Mouse (Mus musculus) midbrain, embryonic 16.5 days (tissue): ENCODE results near the gene Marf1. TPM values are rescaled to one million over a fixed set of nuclear protein-coding genes. Genes with fewer than 3 reads are reported as not detected.
"Not testable (repeated sequence)": the region's sequence is repeated elsewhere in the genome, so short reads cannot be mapped to it uniquely, and the experiment has no call there.

ENCODE experiments used
- ATAC-seq: fragments of 200-750 bp; cut with Nextera tagmentation; 2 replicates; pipeline ENCODE4 v1.8.0; 2017; ENCODE audit warnings: moderate TSS enrichment
- H3K27ac ChIP-seq: fragments of 300-500 bp; sonication (generic); 2 replicates; pipeline ENCODE4 v1.5.1; 2014; ENCODE audit warnings: mild to moderate bottlenecking, low read length, mixed read lengths
- H3K27me3 ChIP-seq: fragments of 300-500 bp; sonication (generic); 2 replicates; pipeline ENCODE4 v1.6.1; 2014; ENCODE audit warnings: low read depth, low read length, mixed read lengths; ENCODE audit not compliant: control insufficient read depth, insufficient read depth
- H3K36me3 ChIP-seq: fragments of 300-500 bp; sonication (generic); 2 replicates; pipeline ENCODE4 v1.6.1; 2014; ENCODE audit warnings: mild to moderate bottlenecking, low read length, moderate library complexity, mixed read lengths; ENCODE audit not compliant: control insufficient read depth, insufficient read depth
- H3K4me1 ChIP-seq: fragments of 300-500 bp; sonication (generic); 2 replicates; pipeline ENCODE4 v1.6.1; 2014; ENCODE audit warnings: mild to moderate bottlenecking, low read length, mixed read lengths; ENCODE audit not compliant: control insufficient read depth, insufficient read depth
- H3K4me2 ChIP-seq: fragments of 300-500 bp; sonication (generic); 2 replicates; pipeline ENCODE4 v1.6.1; 2014; ENCODE audit warnings: mild to moderate bottlenecking, low read length, mixed read lengths
- H3K4me3 ChIP-seq: fragments of 300-500 bp; sonication (generic); 2 replicates; pipeline ENCODE4 v1.5.1; 2014; ENCODE audit warnings: low read depth, mild to moderate bottlenecking, low read length, moderate library complexity, mixed read lengths
- H3K9ac ChIP-seq: fragments of 300-500 bp; sonication (generic); 2 replicates; pipeline ENCODE4 v1.6.1; 2014; ENCODE audit warnings: low read depth, low read length, mixed read lengths
- H3K9me3 ChIP-seq: fragments of 300-500 bp; sonication (generic); replicated peaks from 2 replicates; pipeline ENCODE4 v1.6.1; 2014; ENCODE audit warnings: mild to moderate bottlenecking, low read length, mixed read lengths; ENCODE audit not compliant: control insufficient read depth, poor library complexity, severe bottlenecking
- WGBS: fragments of 180-500 bp; shearing (Covaris S2); extraction: QIAGEN DNeasy Blood & Tissue Kit; methylation state at CpG from one replicate; pipeline ENCODE4 v1.1.7; 2014; 5-methylcytosine and 5-hydroxymethylcytosine counted together
- polyA plus RNA-seq: library from polyadenylated mRNA; unstranded; fragments of >200 nt; fragmentation: Nextera tagmentation; extraction: Ambion mirVana; gene quantifications from 2 replicates; pipeline ENCODE4 v1.2.1, GENCODE M21; 2015

Marf1 gene
- polyA plus RNA-seq, 1 experiment from 2014 or later = 16.0 TPM

DNA sequence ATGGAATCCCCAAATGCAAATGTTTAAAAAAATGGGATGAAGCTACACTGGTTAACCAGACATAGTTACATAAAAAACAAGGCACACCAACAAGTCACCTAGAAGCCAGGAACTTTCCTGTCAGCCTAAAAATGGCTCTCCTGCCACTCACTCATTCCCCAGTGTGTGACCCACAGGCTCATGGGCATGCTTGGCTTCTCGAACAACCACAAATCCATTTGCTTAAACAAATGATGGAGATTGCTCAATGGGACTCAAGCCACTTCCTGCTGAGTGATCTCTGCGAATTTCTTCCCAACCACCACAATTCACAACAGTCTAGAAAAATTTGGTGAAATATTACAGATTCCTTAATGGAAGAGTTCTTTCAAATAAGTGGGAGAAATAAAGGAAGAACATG is 52.2 kb downstream of the Marf1 start:
- Histone ChIP-seq H3K9me3 (no peaks in the 10 kb centered on the region), H3K36me3 (peaks cover 30% of the 10 kb centered on the region), H3K4me3 (no peak overlapping the region), H3K4me1 (no peaks in the 10 kb centered on the region), H3K27ac (no peak overlapping the region), H3K27me3 (no peaks in the 10 kb centered on the region), H3K4me2 (no peak overlapping the region), H3K9ac (no peak overlapping the region)
- no peak for ATAC-seq
- 76% methylated on average over 2 of the region's 2 CpGs for WGBS

DNA sequence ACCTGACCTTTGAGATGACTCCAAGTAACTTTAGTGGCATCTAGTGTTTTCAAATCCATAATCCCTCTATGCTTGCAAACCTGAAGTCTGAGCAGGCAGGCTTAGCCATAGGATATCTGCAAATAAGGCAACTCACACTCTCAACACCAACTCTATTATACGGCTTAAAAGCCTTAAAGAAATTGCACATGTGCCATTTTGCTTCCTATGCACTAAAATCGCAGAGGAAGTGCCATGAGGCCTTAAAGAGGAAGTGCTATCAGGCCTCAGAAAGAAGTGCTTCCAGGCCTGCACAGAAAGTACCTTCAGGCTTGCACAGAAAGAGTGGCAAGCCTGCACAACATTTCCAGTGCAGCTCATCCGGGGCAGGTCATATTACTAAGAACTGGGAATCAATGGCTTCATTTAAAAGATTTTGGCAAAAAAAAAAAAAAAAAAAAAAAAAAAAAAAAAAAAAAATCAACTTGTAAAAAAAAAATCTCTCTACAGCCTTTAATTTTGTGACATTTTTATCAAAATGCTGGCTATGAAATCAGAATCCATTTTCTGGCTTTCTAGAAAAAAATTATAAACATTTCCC is 53.4 kb downstream of the Marf1 start:
- Histone ChIP-seq H3K36me3 (peaks cover 30% of the 10 kb centered on the region), H3K4me1 (no peaks in the 10 kb centered on the region), H3K4me2 (no peak overlapping the region)

DNA sequence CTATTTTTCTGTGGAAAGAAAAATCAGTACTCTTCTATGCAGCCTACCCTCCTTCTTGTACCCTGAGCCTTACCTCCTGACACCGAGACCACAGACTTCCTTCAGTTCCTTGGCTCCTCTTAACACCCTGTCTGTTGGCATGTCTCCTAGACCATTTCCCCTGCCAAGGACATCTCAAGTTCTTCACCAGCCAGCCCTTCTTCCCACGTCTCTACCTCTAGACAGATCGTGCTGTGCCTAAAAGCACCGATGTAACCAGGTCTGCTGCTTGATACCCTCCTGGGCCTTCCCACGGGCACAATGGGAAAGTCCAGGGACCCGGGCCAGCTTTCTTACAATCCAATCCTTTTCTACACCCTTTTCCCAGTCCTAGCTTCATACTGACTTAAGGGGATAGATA is 57.3 kb downstream of the Marf1 start:
- ATAC-seq = no peak
- Histone ChIP-seq H3K9me3 (no peaks in the 10 kb centered on the region), H3K27ac (no peak overlapping the region), H3K27me3 (no peaks in the 10 kb centered on the region), H3K4me3 (no peak overlapping the region), H3K4me2 (no peak overlapping the region), H3K9ac (no peak overlapping the region), H3K36me3 (peaks cover 15% of the 10 kb centered on the region; the same call in 1 of the 2 replicates), H3K4me1 (no peaks in the 10 kb centered on the region)
- WGBS = 88% methylated on average over 6 of the region's 6 CpGs

More for the DNA sequence above, 53.4 kb downstream of the Marf1 start:
- no peak for ATAC-seq
- H3K9ac ChIP-seq = no peak overlapping the region
- H3K27ac ChIP-seq = no peak overlapping the region
- no peaks in the 10 kb centered on the region for H3K27me3 ChIP-seq
- WGBS = 92% methylated on average over 3 of the region's 3 CpGs
- no peaks in the 10 kb centered on the region for H3K9me3 ChIP-seq
- H3K4me3 ChIP-seq = no peak overlapping the region

DNA sequence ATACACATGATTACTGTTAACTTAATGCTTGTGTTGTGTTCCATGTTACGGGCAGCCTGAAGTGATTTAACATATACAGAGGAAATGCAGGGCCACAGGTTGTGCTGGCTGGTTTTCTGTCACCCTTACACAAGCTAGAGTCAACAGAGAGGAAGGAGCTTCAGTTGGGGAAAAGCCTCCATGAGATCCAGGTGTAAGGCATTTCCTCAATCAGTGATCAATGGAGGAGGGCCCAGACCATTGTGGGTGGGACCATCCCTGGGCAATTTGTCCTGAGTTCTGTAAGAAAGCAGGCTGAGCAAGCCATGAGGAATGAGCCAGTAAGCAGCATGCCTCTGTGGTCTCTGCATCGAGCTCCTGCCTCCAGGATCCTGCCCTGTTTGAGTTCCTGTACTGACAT is 71.4 kb downstream of the Marf1 start:
- Histone ChIP-seq H3K27ac (no peak overlapping the region), H3K9me3 (0 out of 2 replicates have a peak, but pooled peaks cover 2% of the 10 kb centered on the region), H3K9ac (no peak overlapping the region), H3K36me3 (peaks cover 20% of the 10 kb centered on the region), H3K4me2 (no peak overlapping the region), H3K4me1 (no peaks in the 10 kb centered on the region), H3K4me3 (no peak overlapping the region), H3K27me3 (no peaks in the 10 kb centered on the region)
- 92% methylated on average over 2 of the region's 2 CpGs for WGBS
- no peak for ATAC-seq

DNA sequence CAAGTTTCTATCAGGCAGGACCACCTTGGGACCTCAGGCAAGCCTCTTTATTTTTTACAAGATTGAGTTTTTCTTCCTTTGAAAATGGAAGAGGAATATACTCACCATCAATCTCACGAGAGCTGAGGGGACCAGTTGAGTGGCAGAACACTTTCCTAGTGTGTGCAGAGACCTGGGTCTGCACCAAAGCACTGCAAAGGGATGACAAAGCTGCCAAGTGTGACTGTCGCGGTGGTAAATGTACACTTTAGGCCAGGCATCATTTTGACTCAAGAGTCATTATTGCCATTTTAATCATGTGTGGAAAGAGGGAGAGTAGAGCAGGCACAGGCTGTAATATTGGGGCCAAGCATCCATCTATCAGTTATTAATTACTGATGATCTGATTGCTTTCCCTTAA is 73.9 kb downstream of the Marf1 start:
- Histone ChIP-seq H3K27ac (no peak overlapping the region), H3K4me2 (no peak overlapping the region), H3K36me3 (peaks cover 11% of the 10 kb centered on the region), H3K4me3 (no peak overlapping the region), H3K4me1 (no peaks in the 10 kb centered on the region), H3K27me3 (no peaks in the 10 kb centered on the region), H3K9me3 (no peaks in the 10 kb centered on the region), H3K9ac (no peak overlapping the region)
- WGBS = 93% methylated on average over 3 of the region's 3 CpGs
- ATAC-seq = no peak

DNA sequence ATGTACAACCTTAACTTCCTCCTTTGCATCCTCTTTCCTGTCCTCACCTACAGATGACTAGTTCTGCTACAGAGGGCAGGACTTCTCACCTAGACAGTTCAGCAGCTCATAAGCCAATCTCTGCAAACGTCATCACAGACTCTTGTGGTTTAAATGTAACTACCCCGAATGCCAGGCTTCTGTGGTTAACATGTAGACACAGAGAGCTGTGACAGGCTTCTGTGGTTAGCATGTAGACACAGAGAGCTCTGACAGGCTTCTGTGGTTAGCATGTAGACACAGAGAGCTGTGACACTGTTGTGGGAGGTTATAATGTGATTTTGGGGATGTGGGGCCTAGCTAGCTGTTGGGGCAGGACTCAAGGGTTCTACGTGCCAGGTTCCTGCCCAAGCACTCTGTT is 74.9 kb downstream of the Marf1 start:
- Histone ChIP-seq H3K27me3 (no peaks in the 10 kb centered on the region), H3K4me3 (no peak overlapping the region), H3K36me3 (0 out of 2 replicates have a peak, but pooled peaks cover 3% of the 10 kb centered on the region), H3K4me1 (no peaks in the 10 kb centered on the region), H3K4me2 (no peak overlapping the region), H3K27ac (no peak overlapping the region), H3K9me3 (no peaks in the 10 kb centered on the region), H3K9ac (no peak overlapping the region)
- ATAC-seq = no peak
- 82% methylated on average over 3 of the region's 3 CpGs for WGBS

DNA sequence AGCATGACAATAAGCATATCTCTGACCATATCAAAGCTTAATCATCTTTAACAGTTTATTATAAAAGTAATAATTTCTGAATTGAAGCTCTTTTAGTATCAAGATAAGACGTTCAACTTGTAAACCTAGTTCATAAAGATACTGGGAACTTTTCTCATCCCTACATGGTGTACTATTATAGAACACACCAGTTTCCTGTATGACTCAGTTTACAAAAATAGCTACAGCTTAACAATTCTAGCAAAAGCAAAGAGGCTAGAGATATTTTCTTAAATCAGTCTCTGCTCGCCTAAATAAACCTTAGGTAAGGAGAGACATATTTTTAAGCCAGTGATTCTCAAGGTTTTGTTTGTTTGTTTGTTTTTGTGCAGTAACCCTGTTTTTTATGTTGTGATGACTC is 80.2 kb downstream of the Marf1 start:
- WGBS = 83% methylated on average over 2 of the region's 2 CpGs
- Histone ChIP-seq H3K27me3 (no peaks in the 10 kb centered on the region), H3K4me2 (no peak overlapping the region), H3K4me3 (no peak overlapping the region), H3K9ac (no peak overlapping the region), H3K4me1 (no peaks in the 10 kb centered on the region), H3K9me3 (no peaks in the 10 kb centered on the region), H3K27ac (no peak overlapping the region), H3K36me3 (no peaks in the 10 kb centered on the region)
- ATAC-seq = no peak

DNA sequence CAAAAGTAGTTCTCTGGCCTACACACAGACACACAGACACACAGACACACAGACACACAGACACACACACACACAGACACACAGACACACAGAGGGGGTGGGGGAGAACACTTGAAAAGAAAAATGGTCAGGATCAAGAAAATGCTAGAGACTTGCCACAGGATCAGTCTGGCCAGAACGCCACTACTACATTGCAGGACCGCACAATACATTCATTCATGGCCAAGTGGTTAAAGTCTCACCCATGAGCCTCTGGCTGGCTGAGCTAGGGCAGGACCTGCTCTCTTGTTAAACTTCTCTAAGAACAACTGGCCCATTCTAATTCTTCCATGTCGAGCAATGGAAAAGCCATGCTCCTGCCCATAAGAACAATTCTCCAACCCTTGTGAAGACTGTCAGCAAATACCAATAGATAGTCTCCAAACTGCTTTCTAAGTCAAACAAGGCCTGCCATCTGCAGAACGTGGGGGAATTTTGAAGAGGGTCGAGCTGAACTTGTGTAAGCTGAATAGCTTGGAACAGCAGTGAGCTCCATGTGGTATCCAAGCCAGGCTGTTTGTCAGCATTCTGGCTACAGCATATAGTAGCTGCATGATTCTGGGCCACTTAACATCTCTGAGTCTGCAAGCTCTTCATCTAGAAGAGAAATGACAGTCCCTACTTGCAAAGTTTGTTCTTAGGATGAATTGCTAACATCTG is 92.5 kb downstream of the Marf1 start:
- Histone ChIP-seq H3K27ac (no peak overlapping the region), H3K4me2 (no peak overlapping the region), H3K36me3 (peaks cover 3% of the 10 kb centered on the region; the same call in 1 of the 2 replicates), H3K9me3 (no peaks in the 10 kb centered on the region), H3K27me3 (no peaks in the 10 kb centered on the region), H3K4me3 (no peak overlapping the region), H3K9ac (no peak overlapping the region), H3K4me1 (no peaks in the 10 kb centered on the region)
- no peak for ATAC-seq
- 76% methylated on average over 5 of the region's 5 CpGs for WGBS

DNA sequence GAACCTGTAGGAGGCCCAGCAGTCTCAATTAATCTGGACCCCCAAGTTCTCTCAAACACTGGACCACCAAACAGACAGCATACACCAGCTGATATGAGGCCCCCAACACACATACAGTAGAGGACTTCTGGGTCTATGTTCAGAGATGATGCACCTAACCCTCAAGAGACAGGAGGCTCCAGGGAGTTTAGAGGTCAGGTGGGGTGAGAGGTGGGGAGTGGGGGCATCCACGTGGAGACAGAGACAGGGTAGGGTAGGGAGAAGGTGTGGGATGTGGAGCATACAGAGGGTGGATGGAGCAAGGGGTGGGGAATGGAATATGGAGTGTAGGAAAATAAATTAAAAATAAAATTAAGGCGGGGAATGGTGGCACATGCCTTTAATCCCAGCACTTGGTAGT is 94.5 kb downstream of the Marf1 start:
- not testable (repeated sequence) for ATAC-seq, H3K36me3 ChIP-seq, H3K9me3 ChIP-seq, H3K4me3 ChIP-seq, H3K27me3 ChIP-seq, H3K4me2 ChIP-seq, H3K9ac ChIP-seq, H3K4me1 ChIP-seq, H3K27ac ChIP-seq
- 83% methylated on average over 2 of the region's 2 CpGs for WGBS
